Mouse (Mus musculus) c-Kit-positive CD71-positive TER-119-positive erythroid progenitor cells, embryonic 14.5 days (primary cell): Measurements from ENCODE around the gene Megf8.
A peak's percentile ranks its signal among the peaks of the same experiment; 100 is the strongest.

Experiments
- DNase-seq: peaks from one replicate; pipeline ENCODE4 v3.0.0-alpha.2; 2013; ENCODE audit warnings: low spot score

The Megf8 gene

GRCm38 (mm10) chr7:25279076-25279860 is 37.7 kb upstream of the Megf8 start:
- peak; percentile 72 for DNase-seq

- no peak for DNase-seq
These were observed 36.8 kb upstream of the Megf8 start for GRCm38 (mm10) chr7:25279861-25280791.

GRCm38 (mm10) chr7:25281166-25281733 is 35.7 kb upstream of the Megf8 start:
- DNase-seq: no peak

GRCm38 (mm10) chr7:25281734-25282601 is 35.0 kb upstream of the Megf8 start:
- peak; percentile 97 for DNase-seq

GRCm38 (mm10) chr7:25282731-25283211 is 34.2 kb upstream of the Megf8 start:
- no peak for DNase-seq

- DNase-seq: no peak
These were observed 33.3 kb upstream of the Megf8 start for GRCm38 (mm10) chr7:25283637-25284036.

GRCm38 (mm10) chr7:25284171-25284570 is 32.8 kb upstream of the Megf8 start:
- no peak for DNase-seq

GRCm38 (mm10) chr7:25284766-25285165 is 32.2 kb upstream of the Megf8 start:
- no peak for DNase-seq

- DNase-seq: no peak
These were observed 31.3 kb upstream of the Megf8 start for GRCm38 (mm10) chr7:25285511-25286238.

- no peak for DNase-seq
These were observed 30.0 kb upstream of the Megf8 start for GRCm38 (mm10) chr7:25286989-25287388.

- no peak for DNase-seq
These were observed 29.0 kb upstream of the Megf8 start for GRCm38 (mm10) chr7:25288011-25288410.

- no peak for DNase-seq
These were observed 28.2 kb upstream of the Megf8 start for GRCm38 (mm10) chr7:25288721-25289120.

- no peak for DNase-seq
These were observed 27.0 kb upstream of the Megf8 start for GRCm38 (mm10) chr7:25289925-25290324.

GRCm38 (mm10) chr7:25290463-25290862 is 26.5 kb upstream of the Megf8 start:
- DNase-seq: no peak

- no peak for DNase-seq
These were observed 26.1 kb upstream of the Megf8 start for GRCm38 (mm10) chr7:25290911-25291310.

- no peak for DNase-seq
These were observed 24.9 kb upstream of the Megf8 start for GRCm38 (mm10) chr7:25292107-25292506.

GRCm38 (mm10) chr7:25293191-25293739 is 23.7 kb upstream of the Megf8 start:
- no peak for DNase-seq

- no peak for DNase-seq
These were observed 22.5 kb upstream of the Megf8 start for GRCm38 (mm10) chr7:25294495-25294894.

- no peak for DNase-seq
These were observed 21.8 kb upstream of the Megf8 start for GRCm38 (mm10) chr7:25294960-25295722.
